Mouse (Mus musculus) fibroblast of lung, adult 2 months (primary cell): Measurements from ENCODE around the gene Dnajc4.

Experiments
- DNase-seq: peaks from one replicate; pipeline ENCODE4 v3.0.0-alpha.2; 2011; ENCODE audit warnings: low read depth

The Dnajc4 gene

DNA sequence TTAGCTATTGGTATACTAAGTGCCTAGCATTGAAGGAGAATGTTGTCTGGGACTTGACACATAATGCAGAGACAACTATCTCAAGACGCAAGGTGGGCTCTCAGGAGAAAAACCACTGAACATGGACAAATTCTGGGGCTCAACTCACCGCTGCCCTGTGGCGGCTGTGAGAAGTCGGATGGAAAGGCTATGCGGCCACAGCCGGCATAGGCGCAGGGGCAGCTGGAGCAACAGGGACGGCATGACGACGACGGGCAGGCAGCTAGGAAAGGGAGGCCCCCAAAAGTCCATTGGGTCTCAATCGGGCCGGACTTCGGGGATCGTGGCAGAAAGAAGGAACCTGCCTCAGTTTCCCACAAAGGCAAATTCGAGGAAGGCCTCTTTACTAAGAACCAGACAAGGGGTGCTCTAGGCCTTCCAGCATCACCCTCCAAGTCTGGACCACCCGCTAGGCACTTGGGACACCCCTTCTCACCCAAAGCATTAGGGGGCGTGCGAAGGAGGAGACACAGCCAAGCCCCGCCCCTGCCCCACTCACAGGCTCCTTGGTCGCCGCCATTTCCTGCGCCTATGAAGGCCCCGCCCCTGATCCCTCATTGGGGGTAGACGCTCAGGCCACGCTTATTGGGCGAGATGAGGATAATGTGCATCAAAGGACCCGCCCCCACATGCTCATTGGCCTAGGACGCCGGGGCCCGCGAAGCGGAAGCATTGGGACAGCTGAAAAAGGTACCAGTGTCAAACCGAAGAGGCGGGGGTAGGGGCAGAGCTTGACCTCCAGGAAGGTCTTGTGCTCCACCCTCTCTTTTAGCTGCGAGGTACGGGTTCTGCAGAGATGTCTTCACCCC lies at the start of gene Dnajc4:
Gene Dnajc4, minus strand, starts transcription at position 562 of the 848 bp plus-strand sequence.
- peak; percentile 86 for DNase-seq

DNA sequence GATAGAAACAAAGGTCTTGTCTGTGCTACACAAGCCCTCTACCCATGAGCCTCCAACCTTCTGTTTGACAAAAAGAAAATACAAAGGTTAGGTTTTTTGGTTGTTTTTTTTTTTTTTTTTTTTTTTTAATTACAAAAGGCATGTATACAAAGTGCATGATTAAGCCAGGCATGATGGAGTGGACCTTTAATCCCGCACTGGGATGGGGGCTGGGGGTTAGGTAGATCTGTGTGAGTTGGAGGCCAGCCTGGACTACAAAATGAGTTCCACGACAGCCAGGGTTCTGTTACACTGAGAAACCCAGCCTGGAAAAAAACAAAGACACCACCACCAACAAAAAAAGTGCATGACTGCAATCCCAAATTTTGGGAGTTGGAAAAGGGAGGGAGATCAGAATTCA lies 48.8 kb upstream of the Dnajc4 start:
- no peak for DNase-seq

DNA sequence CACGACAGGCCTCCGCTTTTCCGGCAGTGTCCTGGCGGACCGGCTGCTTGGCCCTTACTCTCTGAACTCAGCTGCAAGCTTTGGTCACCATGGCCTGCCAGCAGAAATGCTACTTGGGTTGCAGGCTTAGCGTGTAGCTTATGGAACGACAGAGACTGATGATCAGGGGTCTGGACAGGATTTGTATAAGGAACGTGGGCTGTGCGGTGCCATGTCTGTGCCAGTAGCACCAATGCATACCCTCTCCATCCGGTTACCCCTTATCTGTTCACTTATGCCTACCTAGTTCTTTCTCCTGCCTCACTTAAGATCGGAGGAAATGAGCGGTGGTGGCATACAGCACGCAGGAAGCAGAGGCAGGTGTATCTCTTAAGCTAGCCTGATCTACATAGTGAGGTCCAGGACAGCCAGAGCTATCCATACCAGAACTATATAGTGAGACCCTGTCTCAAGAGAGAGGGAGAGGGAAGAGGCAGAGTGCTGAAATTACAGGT lies 48.3 kb upstream of the Dnajc4 start:
- DNase-seq: no peak

DNA sequence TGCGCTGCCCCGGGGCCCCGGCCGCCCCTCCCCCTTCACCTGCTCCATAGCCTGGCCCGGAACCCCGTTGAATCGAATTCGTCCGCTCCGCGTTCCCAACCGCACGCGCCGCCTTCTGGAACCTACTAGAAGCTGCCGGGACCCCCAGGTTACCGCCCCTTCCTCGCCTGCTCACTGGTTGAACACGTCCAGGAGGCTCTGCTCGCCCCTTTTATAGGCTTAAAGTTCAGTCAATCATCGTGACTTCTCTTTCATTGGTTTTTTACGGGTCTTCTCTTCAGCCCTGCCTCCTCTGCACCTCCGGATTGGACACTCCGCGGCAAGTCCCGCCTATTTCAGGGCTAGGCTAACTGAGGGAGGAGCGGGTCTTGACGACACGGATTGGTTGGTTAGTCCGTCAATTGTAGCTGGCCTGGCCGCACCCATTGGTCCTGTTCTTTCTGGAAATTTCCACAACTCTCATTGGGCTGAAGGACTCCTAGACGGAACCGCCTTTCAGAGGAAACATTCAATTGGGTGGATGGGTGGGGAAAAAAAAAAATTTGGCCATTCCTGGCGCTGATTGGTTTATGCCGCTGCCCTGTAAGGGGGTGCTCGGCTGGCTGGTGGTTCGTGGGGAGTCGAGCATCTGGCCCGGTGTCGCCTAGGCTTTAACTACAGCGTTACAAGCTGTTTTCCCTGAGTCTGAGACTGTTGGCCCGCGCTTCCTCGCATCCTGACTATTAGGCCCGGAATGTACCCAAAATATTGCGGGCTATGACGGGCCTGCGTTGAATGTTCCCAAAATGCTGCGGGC lies 47.7 kb upstream of the Dnajc4 start, which contains the start of gene Stip1:
Gene Stip1, minus strand, starts transcription at position 127 of the 796 bp plus-strand sequence.
- DNase-seq: peak; percentile 100

DNA sequence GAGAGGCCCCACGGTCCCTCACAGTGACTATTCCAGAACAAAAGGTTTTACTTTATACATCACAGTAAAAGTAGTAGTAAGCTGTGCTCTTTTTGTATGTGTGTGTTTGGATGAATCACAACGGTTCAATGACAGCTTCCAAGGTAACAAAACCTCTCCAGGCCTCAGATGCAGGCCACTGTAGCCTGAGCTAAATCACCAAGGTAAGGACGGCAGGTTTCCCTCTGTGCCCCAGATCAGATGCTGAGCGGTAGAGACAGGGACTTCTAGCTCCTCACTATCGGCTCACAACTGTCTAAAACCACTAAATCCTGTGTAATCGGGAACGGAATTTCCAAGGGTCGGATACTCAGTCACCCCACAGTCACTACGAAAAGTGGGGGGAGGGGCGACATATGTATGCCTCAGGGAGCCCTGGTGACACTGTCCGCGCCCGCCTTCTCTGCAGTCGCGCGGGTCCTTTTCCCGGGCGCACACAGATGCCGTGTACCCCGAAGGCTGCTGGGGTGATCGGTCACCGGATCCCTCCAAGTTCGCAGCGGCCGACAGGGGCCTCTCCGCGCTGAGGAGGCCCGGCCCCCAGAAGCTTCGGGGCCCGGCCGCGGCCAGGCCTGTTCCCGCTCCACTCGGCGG lies 46.8 kb upstream of the Dnajc4 start:
- no peak for DNase-seq

DNA sequence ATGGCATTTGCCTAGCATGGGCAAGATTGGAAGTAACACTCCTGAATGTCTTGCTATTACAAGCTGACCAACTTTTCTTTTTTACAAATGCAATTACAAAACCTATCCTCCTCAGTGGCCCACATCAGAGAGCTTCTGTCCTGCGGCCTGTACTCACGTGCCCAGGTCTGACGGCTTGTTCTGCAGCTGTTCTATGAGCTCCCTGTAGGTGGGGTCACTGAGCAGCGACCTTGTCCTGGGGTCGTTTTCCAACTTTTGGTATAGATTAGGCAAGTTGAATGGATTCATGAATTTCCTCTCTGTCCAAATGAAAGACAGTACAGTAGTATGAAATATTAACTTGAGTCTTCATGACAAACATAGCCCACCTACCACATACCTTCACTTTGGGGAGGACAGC lies 41.6 kb upstream of the Dnajc4 start:
- DNase-seq: no peak

- no peak for DNase-seq
These were observed 37.2 kb upstream of the Dnajc4 start for GRCm38 (mm10) chr19:7029531-7029930.

DNA sequence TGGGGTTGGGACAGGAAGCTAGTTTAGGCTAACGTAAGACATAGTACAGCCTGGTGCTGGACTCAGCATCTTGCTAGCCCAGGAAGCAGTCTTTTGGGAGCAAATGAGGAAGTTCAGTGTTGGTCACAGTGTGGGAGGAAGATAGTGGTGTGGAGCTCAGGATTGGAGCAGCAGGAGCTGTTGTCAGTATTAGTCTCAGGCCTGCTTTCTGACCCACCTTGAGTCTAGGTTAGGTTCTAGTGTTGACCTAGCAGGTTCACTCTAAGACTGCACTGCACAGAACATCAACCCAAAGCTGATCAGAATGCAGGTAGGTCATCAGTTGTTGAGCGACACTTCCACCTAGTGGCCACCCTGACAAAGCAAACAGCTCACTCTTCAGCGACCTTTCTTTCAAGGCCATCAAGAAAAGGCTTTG lies 27.9 kb upstream of the Dnajc4 start:
- DNase-seq: peak; percentile 9

DNA sequence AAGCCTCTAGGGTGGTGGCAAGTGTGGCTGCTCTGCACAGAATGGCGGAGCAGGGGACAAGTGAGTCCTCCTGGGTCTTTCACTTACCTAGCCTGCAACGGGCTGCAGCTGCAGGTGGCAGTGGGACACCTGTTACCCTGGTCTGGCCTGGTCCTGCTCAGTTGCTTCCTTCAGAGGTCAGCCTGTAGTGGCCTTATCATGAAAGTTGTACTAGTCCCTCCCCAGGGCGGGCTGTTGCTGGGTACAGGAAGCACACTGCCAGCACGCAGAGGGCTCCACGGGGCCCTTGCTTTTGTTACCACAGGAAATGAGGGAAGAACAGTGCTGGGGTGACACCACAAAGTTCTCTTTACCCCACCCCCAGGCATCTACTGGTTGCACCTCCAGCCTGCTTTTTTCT lies 26.8 kb upstream of the Dnajc4 start, which contains the start of gene Fermt3:
Gene Fermt3, minus strand, starts transcription at position 279 of the 400 bp plus-strand sequence.
- no peak for DNase-seq

DNA sequence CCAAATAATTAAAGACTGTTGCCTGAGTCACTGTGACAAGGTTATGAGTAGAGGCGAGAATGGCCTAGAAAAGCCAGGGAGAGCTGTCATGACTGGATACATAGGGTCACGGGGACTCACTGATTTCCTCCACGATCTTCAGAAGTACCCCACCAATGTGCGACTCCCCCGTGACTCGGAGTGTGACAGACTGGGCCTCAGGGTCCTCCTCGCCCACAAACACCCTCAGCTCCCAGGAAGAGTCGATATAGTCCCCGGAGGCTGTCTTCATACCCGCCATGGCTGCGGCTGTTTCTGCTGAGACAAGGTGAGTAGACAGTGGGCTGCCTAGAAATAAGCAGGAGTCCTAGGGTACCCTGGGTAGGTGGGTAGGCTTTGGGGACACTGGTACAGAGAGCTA lies 26.2 kb upstream of the Dnajc4 start:
- no peak for DNase-seq

GRCm38 (mm10) chr19:7017541-7018457 lies 25.4 kb upstream of the Dnajc4 start:
- no peak for DNase-seq

DNA sequence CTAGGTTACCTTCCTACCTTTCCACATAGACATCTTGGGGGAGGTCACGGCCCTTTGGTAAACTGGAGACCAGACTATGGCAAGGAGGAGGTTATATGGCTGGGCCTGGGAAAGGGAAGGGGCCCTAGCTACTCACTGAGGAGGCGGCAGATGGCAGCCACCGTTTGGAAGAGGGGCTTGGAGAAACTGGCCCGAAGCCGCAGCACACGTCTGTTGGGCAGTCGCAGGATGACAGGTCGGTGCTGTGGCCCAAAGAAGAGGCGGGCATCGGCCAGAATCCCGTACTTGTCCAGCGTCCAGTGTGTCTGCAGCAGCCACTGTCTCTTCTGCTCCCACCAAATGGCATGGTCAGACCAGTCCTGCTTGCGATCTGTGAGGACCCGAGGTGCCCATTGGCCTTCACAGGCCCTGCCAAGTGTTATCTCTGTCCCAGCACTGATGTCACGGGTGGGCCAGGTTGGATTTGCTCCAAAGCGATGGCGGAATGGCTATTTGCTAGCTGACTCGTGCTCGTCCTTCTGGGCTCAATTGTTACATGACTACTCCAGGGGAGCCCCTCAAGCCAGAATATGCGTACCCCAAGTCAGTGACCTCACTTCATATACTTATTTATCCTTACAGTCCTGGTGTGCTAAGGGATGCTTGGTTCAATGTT lies 22.2 kb upstream of the Dnajc4 start:
- DNase-seq: no peak

DNA sequence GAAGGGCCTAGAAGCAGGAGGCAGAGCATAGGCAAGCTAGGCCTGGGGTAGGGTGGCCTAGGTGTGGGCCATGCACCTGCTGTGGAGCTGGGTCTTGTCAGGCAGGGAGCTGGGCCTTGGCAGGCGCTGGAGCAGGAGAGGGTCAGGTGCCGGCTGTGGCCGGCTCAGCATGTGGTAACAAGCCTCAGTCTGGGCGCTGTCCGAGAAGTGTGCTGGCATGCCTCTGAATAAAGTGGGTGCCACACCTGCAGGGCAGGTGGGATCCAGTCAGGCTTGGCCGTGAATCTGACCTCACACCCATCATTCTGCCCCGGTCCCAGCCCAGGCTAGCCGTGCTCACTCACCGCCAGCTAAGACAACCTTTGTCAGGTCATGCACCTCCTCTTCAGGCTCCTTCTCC lies 21.6 kb upstream of the Dnajc4 start:
- no peak for DNase-seq

GRCm38 (mm10) chr19:7012426-7012825 lies 20.1 kb upstream of the Dnajc4 start:
- no peak for DNase-seq

GRCm38 (mm10) chr19:7006892-7007593 lies 14.7 kb upstream of the Dnajc4 start:
- DNase-seq: no peak

GRCm38 (mm10) chr19:6999360-7000063 lies 7.1 kb upstream of the Dnajc4 start:
- DNase-seq: no peak

DNA sequence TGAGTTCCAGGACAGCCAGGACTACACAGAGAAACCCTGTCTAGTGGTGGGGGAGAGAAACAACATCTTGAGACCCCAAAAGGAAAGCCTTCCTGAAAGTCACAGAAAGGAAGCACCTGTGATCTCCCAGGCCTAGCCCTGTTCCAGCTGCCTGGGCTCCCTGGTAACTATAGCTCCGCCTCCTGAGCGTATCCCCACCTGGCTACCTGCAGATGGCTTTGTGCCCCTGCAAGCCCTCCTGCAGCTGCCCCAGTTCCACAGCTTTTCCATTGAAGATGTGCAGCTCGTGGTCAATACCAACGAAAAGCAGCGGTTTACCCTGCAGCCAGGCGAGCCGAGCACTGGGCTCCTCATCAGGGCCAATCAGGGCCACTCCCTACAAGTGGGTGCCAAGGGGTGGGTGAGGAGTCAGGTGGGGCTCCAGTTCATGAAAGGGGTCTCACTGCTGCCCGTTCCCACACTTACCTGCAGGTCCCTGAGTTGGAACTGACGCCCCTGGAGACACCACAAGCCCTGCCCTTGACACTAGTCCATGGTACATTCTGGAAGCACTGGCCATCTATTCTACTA lies 5.4 kb upstream of the Dnajc4 start:
- DNase-seq: no peak

DNA sequence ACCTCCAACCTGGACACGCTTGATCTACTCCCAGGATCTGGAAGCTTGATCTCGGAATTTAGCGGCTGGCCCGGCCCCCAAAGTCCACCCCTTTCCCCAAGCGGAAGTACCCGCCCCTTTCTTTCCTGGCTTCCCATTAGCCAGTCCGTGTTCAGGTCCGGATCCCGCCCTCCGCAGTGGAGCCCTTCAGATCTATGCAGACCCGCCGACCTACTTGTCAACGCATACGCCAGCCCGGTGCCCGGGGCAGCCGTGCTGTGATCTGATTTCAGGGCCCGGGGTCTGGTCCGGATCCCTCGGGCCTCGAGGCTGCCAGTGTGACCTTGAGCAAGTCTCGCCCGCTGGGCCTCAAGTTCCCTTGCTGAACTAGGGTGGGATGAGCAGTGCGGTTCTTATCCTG lies 3.6 kb upstream of the Dnajc4 start, which contains the start of the genes Nudt22 and Trpt1:
Gene Nudt22, minus strand, starts transcription at position 112 of the 400 bp plus-strand sequence.
Gene Trpt1, plus strand, starts transcription at position 126 of the 400 bp plus-strand sequence.
- no peak for DNase-seq
